Mouse (Mus musculus) G1E (cell line): Measurements from ENCODE around the gene Eid2b.

Experiments used
- CTCF ChIP-seq: IDR thresholded peaks from 2 replicates; pipeline ENCODE4 v1.5.1; 2012; ENCODE audit warnings: low read depth, low read length, inconsistent platforms, mixed read lengths
- GATA1 ChIP-seq: IDR thresholded peaks from 2 replicates; pipeline ENCODE4 v1.6.1; 2012; ENCODE audit warnings: borderline replicate concordance, low read length, inconsistent platforms, mixed read lengths
- GATA2 ChIP-seq: IDR thresholded peaks from 2 replicates; pipeline ENCODE4 v1.6.1; 2012; ENCODE audit warnings: low read depth, low read length, inconsistent platforms, borderline replicate concordance
- POLR2AphosphoS5 ChIP-seq: IDR thresholded peaks from 2 replicates; pipeline ENCODE4 v1.6.1; 2012; ENCODE audit warnings: low read depth, low read length, inconsistent platforms; ENCODE audit not compliant: insufficient replicate concordance
- TAL1 ChIP-seq: conservative IDR thresholded peaks from 2 replicates; pipeline ENCODE4 v1.6.1; 2012; ENCODE audit warnings: low read depth, low read length, inconsistent platforms, mixed read lengths

DNA sequence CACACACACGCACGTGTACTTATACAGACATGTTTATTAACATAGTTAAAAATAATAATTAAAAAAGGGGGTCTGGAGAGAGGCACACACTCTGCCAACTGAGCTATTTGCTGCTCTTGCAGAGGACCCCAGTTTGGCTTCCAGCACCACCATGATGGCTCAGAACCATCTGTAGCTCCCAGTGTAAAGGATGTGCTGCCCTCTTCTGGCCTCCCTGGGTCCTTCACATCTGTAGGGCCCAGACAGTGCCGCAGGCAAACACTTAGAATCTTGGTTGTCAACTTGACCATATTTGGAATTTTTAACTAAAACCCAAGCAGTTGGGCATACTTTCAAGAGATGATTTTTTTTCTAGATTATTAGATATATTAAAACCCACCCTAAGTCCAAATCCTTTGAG is 28.6 kb upstream of the Eid2b start:
- no peak for TF ChIP-seq CTCF
- TF ChIP-seq GATA1: no peak
- TF ChIP-seq GATA2: no peak
- TF ChIP-seq POLR2AphosphoS5: no peak
- TF ChIP-seq TAL1: no peak
